ENCODE assay signal across 8 mouse cellular contexts in genomic region chr13:106715771-106716170, GRCm38 (mm10).
DNase-seq lines count a peak whose midpoint lies in the region; ATAC-seq and TF ChIP-seq lines count a peak whose summit lies in the region.
"Had no signal": no experiment of that assay in that cellular context is flagged by ENCODE, and none has a peak within 500 bp of the region (broad histone marks: within the 10 kb centered on the region; RNA-seq: fewer than 3 reads in every experiment).

No protein-coding gene starts in this region.

- TF ChIP-seq CTCF in kidney, adult 2 months (conservative IDR thresholded peaks at IDR 0.05; ENCODE audit: insufficient read depth, insufficient read length, low read depth, low read length), result peak; percentile 41

- no peak for DNase-seq in kidney, adult 2 months
- no peak for DNase-seq in kidney, adult 11 months
- peak; percentile 17 for DNase-seq in CD4-positive helper T cell, adult 2 months (ENCODE audit: low read depth, low spot score)
- peak; percentile 9 for DNase-seq in MEL-GATA-1-ER (ENCODE audit: extremely low read depth, low read depth)
- peak; percentile 34 for DNase-seq in forelimb bud, embryonic 11.5 days (ENCODE audit: low read depth, low spot score)
- no peak for DNase-seq in urinary bladder, postnatal 14 days (ENCODE audit: low spot score)
- DNase-seq: liver, embryonic 13.5 days had no signal

- WGBS in kidney, adult 2 months, result 36% methylated on average over 2 of the region's 2 CpGs

- no peaks in the 10 kb centered on the region for H3K36me3 ChIP-seq in kidney, adult 2 months (ENCODE audit: control insufficient read depth, insufficient read depth, low read length)
- H3K36me3 ChIP-seq: liver, embryonic 13.5 days had no signal

- no peak for TF ChIP-seq POLR2A in kidney, adult 2 months (IDR thresholded peaks at IDR 0.05; ENCODE audit: low read depth, low read length)

- H3K4me1 ChIP-seq in kidney, adult 2 months (ENCODE audit: control insufficient read depth, insufficient read depth, low read length), result no peaks in the 10 kb centered on the region
- H3K4me1 ChIP-seq: liver, embryonic 13.5 days had no signal

- no peak overlapping the region for H3K4me3 ChIP-seq in kidney, adult 2 months (ENCODE audit: insufficient read depth, low read depth, low read length)
- H3K4me3 ChIP-seq: liver, embryonic 13.5 days had no signal

- no peak overlapping the region for H3K27ac ChIP-seq in kidney, adult 2 months (ENCODE audit: insufficient read depth, low read depth, low read length)
- H3K27ac ChIP-seq: liver, embryonic 13.5 days had no signal

- H3K27me3 ChIP-seq in kidney, adult 2 months (replicated peaks; ENCODE audit: control insufficient read depth, insufficient read depth, low read length), result no peaks in the 10 kb centered on the region
- H3K27me3 ChIP-seq: liver, embryonic 13.5 days had no signal

- peak; percentile 89 for ATAC-seq in megakaryocyte progenitor cell, adult 5-6 weeks (replicated peaks; ENCODE audit: poor library complexity)

Comparison
In these comparisons a context has a peak if more than half of its experiments do, and no peak if none do; other contexts are left out.
1. DNase-seq: peak in CD4-positive helper T cell, adult 2 months (single experiment), MEL-GATA-1-ER (single experiment) and forelimb bud, embryonic 11.5 days (single experiment); none in kidney, adult 2 months (single experiment), kidney, adult 11 months (single experiment) and urinary bladder, postnatal 14 days (single experiment).